Mouse (Mus musculus): ENCODE results near the gene Nkx2-5. TPM values are rescaled to one million over a fixed set of nuclear protein-coding genes. Genes with fewer than 3 reads are reported as not detected.

Nkx2-5 gene
- not detected for total RNA-seq (2021)
- long read RNA-seq, experiment 1, result 0 reads
- long read RNA-seq, experiment 2, result 0 reads

- DNase-seq (ENCODE audit: low spot score in 2 of 2), result no peak
Observed at GRCm38 (mm10) chr17:26844909-26845148, at the start of gene Nkx2-5. Gene Nkx2-5 (minus strand): TSS chr17:26845009.

DNA sequence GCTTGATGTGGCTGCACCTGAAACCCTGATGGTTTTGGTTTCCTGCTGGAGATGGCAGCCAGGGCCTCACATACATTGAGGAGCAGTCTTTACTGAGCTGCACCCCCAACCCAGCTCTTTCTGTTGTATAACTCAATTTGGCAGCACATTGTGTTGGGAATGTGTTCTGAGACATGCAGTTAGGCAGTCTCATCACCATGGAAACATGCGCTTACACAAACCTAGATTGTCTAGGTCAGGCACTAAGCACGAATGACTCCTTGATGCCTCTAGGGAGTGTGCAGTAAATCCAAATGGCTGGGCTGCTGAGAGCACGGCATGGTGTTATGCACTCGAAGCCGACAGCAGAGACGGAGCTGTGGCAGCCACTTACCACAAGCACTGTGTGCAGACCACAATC, 49.5 kb upstream of the Nkx2-5 start:
- DNase-seq (ENCODE audit: low spot score in 2 of 2), result no peak

DNA sequence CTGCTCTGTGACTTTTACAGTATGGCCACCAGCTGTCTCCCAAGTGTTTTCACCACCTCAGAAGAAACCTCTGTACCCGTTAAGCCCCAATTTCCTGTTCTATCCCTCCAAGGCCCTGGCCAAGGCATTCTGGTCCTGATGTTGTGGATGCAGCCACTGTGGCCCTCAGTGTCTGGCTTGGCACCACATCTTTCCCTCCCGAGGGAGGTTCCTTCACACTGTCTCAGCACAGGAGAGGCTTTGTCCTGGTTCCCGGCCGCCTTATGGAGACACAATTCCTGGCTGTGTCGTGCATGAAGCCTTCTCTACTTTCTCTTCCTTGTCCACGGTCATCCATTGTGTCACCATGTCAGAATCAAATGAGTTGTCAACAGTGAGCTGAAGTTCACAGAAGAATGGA, 48.7 kb upstream of the Nkx2-5 start:
- no peak for DNase-seq (ENCODE audit: low spot score in 2 of 2)

DNA sequence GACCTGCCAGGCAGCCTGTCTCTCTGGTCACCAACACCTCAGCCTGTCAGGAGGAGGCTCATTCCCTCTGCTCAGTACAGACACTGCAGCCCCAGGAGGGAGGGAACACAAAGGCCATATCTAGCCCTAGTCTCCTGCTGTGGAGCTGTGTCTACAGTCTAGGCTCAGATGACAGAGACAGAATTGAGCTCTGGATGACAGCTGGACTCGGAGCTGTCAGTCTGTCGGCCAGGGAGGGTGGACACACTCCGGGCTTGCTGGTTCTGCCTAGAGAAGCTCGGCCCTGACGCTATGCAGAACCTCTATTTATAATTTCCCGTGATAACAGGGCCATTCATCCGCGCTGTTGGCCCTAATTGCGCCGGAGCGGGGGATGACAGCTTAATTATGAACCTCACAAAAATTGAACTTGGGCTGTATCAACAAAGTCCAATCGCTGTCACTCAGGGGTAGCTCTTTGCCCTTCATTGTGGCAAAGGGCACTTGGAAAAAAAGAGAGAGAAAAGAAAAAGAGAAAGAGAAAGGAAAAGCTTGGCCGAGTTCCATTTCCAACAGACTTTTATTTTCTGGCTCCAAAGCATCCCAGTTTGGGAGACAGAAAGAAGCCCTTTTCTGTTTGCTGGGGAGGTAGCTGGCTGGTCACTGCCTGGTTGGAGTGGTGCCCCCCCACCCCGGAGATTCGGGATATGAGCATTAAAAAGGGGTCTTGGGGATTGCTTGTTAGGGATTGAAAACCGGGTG, 48.0 kb upstream of the Nkx2-5 start:
- DNase-seq (ENCODE audit: low spot score in 2 of 2), result no peak

DNA sequence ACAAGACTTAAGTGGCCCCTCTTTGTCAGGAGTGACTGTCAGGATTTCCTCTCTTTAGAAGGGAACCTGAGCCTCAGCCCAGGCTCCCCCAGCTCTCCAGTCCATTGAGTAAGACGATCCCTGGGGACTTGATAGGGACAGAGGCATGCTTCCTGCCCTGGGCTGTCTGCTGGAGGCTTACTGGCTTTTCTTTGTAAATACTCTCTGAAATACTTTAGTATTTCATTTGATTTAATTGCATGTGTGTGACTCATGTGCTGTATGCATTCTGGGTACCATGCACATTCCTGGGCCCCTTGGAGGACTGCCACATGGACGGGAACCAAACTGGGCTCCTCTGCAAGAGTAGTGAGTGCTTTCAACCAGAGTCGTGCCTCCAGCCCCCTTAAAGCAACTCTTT, 43.1 kb upstream of the Nkx2-5 start:
- no peak for DNase-seq (ENCODE audit: low spot score in 2 of 2)

- DNase-seq (ENCODE audit: low spot score in 2 of 2), result peak; percentile 63 to 70
Observed at GRCm38 (mm10) chr17:26886047-26886749, 41.4 kb upstream of the Nkx2-5 start.

- peak; percentile 57 to 72 for DNase-seq (ENCODE audit: low spot score in 2 of 2)
Observed at GRCm38 (mm10) chr17:26884995-26885926, 40.5 kb upstream of the Nkx2-5 start.

DNA sequence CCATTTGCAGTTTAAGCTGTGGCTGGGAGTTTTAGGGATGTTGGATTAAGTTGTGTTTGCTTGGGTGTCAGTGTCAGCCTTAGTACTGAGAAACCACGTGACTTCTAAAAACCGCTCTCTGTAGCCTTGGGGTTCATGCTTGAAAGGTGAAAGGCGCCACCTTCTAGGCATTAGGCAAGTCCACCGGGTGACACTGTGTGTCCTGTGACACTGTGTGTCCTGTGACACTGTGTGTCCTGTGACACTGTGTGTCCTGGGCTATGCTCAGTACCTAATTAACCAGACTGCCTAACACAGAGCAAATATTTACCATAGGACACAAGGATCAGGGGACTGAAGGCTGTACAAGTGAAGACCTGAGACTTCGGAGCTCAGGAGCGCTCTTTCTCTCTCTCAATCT, 38.8 kb upstream of the Nkx2-5 start:
- no peak for DNase-seq (ENCODE audit: low spot score in 2 of 2)

GRCm38 (mm10) chr17:26882706-26883105, 37.9 kb upstream of the Nkx2-5 start:
- no peak for DNase-seq (ENCODE audit: low spot score in 2 of 2)

DNA sequence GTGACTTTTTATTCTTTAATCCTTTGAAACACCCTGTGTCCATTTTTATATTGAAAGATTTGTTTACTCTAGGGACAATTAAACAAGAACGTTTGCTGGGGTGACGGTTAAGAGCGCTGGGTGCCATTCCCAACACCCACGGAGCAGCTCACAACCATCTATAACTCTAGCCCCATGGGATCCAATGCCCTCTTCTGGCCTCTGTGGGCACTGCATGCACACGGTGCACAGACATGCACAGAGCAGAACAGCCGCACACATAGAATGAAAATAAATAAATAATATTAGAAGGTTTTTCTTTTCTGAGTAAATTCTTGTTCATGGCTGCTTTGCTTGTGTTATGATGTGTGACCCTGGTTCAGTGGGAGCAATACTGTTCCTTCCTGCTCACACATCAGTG, 34.4 kb upstream of the Nkx2-5 start:
- no peak for DNase-seq (ENCODE audit: low spot score in 2 of 2)

DNA sequence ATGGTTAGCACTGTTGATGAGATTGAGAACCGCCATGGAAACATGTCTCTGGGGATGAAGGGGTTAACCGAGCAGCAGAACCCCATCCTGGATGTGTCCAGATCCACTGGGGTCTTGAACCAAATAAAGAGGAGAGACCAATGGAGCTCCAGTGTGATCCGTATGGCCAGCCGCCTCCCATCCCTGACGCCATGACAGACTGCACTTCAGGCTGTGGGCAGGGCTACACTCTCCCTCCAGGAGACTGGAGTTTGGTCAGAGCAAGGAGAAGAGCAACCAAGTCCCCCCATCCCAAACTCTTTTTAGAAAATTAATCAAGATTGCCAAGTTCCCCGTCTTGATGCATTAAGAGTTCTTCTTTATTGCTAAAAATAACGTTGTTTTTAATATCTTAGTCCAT, 33.1 kb upstream of the Nkx2-5 start:
- no peak for DNase-seq (ENCODE audit: low spot score in 2 of 2)

DNA sequence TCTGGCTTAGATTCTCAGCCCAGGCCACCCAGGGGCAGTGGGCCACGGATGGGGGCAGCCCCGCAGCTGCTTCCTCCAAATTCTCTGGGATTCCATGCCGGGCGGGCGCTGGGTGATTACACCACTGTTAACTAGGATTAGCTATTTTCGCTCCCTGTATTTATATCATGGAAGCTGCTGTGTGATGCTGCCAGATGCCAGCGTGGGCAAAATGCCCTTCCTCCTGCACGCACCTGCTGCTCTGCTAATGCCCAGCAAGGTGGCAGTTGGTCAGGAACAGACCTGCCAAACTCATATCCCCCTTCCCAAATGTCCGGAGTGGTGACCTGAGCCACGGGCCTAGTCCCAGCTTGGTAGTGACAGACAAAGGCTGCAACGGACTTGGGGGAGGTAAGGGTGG, 29.7 kb upstream of the Nkx2-5 start:
- DNase-seq (ENCODE audit: low spot score in 2 of 2), result no peak

DNA sequence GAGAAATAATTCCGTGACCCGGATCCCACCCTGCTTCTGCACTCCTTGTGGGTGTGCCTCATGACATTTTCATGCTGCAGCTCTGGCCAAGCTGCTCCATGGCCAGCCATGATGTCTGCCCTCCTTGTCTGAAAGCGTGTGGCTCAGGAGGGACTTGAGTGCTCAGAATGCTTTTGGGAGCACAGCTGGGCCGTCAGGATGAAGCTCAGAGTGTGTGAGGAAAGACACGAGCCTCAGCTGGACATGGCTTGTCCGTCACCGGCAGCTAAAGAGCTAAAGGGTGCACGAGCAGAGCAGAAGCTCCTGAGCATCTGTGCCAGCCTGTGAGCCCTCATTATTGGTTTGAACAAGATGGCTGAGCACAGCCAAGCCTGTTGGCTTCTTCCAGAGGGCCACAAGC, 28.7 kb upstream of the Nkx2-5 start:
- no peak for DNase-seq (ENCODE audit: low spot score in 2 of 2)

- no peak for DNase-seq (ENCODE audit: low spot score in 2 of 2)
Observed at GRCm38 (mm10) chr17:26872870-26873269, 28.1 kb upstream of the Nkx2-5 start.

GRCm38 (mm10) chr17:26868756-26869155, 23.9 kb upstream of the Nkx2-5 start:
- DNase-seq (ENCODE audit: low spot score in 2 of 2), result no peak

DNA sequence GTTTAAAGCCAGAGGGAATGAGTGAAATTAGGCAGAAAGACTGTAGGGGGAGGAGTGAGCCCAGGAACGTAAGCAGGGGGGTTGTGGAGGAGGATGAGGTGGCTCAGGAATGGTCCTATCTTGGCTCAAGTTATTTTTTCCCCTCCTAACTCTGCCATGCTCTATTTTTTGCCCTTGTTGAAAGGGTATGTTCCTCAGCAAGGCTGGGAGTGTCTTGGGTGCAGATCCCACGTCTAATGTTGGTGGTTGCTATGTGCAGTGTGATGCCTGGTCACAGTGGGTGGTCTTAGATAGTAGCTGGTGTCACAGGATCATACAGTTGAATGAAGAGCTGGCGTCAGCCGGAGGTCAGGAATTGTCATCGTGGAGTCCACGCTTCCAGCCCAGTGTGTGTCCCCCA, 20.3 kb upstream of the Nkx2-5 start:
- DNase-seq (ENCODE audit: low spot score in 2 of 2), result no peak

DNA sequence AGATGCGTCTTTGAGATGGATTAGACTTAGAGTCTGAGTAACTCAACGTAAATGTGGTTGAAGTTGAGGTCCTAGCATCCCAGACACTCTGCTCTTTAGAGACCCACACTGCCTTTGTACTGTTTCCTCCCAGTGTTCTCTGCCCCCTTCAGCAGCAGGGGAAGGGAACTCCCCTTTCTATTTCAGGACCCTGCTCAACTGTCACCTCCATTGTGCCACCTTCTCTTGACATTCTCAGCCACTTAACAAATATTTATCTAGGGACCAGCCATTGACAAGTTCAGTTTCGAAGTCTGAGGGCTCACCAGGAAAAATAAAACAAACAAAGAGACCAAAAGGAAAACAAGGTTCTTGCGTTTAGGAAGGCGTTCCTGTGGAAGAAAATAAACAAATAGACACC, 19.5 kb upstream of the Nkx2-5 start:
- DNase-seq (ENCODE audit: low spot score in 2 of 2), result no peak

DNA sequence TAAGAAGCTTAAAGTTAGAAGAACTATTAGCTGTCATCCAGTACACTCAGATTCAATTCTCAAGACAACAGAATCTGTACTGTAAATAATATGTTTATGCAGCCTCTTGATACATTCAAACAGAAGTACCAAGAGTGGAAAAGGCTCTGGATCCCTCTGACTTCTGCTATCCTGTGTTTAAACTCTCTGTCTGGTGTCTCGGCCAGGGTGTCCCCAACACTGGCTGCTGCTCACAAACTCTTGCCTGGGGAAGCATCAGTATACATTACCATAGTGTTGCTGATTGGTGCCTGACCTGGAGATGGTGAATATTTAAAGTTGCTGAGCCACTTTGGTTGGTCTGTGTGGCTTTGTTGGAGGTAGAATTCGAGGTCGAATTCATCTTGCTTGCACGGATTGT, 17.0 kb upstream of the Nkx2-5 start:
- DNase-seq (ENCODE audit: low spot score in 2 of 2), result no peak

GRCm38 (mm10) chr17:26861383-26861782, 16.6 kb upstream of the Nkx2-5 start:
- DNase-seq (ENCODE audit: low spot score in 2 of 2), result peak in 1 of 2 experiments; percentile 43

DNA sequence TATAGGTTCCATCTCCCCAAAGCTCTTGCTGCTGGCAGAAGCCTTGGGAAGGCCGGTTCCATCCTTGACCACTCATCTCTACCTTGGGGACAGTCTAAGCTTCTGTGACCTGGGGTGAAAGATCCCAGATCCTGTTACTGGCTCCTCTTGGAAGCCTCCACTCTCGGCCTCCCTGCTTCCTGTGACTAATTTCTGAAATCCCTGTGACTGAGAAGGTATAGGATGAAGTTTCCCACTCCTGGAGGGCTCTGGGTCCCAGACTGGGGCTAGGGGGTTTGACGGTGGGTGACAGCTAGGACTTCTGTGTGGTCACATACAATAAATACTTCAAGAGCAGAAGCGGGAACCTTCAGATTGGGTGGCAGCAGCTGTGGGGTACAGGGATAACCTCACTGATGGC, 16.1 kb upstream of the Nkx2-5 start:
- no peak for DNase-seq (ENCODE audit: low spot score in 2 of 2)

GRCm38 (mm10) chr17:26852262-26852661, 7.5 kb upstream of the Nkx2-5 start:
- DNase-seq (ENCODE audit: low spot score in 2 of 2), result no peak

DNA sequence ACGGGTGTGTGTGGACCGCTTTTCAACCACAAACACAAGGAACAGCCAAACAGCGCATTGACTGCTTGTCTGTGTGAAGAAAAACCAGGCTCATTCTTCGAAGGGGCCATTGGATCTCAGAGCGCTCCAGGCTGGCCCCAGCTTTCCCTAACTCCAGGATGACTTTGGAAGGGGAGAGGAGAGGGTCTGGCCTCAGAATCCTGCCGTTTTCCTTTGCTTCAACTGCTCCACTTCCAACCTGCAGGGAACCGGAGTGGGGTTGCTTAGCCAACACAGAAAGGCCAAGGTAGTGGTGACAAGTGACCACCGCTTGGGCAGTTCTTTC, 6.3 kb upstream of the Nkx2-5 start:
- no peak for DNase-seq (ENCODE audit: low spot score in 2 of 2)
